Mouse (Mus musculus) frontal cortex, adult (tissue): Measurements from ENCODE around the gene 9930104L06Rik.
"Not testable (repeated sequence)": the region's sequence is repeated elsewhere in the genome, so short reads cannot be mapped to it uniquely, and the experiment has no call there.

Experiments
- ATAC-seq: cut with Nextera tagmentation; 2 replicates; pipeline ENCODE4 v1.9.2; 2017; ENCODE audit warnings: mild to moderate bottlenecking, moderate library complexity, mixed read lengths; ENCODE audit not compliant: low TSS enrichment

The 9930104L06Rik gene

GRCm38 (mm10) chr4:124936613-124937471 lies at the start of gene 9930104L06Rik:
TSS of gene 9930104L06Rik (plus strand) at chr4:124937048.
- peak; percentile 100 for ATAC-seq

- peak; percentile 66 for ATAC-seq
These were observed 48.1 kb upstream of the 9930104L06Rik start for GRCm38 (mm10) chr4:124888702-124889101.

- ATAC-seq: no peak
These were observed 46.9 kb upstream of the 9930104L06Rik start for GRCm38 (mm10) chr4:124889935-124890334.

DNA sequence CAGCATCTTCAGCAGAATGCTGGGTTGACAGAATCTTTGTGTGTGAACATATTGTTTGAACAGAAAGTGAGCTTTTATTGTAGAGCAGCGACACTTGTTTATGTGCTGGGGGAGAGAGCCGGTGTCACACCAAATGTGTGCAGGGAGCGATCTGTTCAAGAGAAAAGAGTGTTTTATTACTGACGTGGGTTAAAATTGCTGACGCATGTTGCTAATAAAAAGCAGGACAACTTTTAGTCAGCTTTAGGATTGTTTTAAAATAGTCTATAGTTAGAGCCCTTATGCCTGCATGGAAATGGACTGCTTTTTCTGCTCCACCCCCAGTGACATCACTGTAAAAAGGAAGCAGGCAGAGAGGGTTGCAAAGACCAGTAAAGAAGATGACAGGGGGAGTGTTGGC lies 46.0 kb upstream of the 9930104L06Rik start:
- ATAC-seq: no peak

- ATAC-seq: no peak
These were observed 43.1 kb upstream of the 9930104L06Rik start for GRCm38 (mm10) chr4:124893769-124894168.

DNA sequence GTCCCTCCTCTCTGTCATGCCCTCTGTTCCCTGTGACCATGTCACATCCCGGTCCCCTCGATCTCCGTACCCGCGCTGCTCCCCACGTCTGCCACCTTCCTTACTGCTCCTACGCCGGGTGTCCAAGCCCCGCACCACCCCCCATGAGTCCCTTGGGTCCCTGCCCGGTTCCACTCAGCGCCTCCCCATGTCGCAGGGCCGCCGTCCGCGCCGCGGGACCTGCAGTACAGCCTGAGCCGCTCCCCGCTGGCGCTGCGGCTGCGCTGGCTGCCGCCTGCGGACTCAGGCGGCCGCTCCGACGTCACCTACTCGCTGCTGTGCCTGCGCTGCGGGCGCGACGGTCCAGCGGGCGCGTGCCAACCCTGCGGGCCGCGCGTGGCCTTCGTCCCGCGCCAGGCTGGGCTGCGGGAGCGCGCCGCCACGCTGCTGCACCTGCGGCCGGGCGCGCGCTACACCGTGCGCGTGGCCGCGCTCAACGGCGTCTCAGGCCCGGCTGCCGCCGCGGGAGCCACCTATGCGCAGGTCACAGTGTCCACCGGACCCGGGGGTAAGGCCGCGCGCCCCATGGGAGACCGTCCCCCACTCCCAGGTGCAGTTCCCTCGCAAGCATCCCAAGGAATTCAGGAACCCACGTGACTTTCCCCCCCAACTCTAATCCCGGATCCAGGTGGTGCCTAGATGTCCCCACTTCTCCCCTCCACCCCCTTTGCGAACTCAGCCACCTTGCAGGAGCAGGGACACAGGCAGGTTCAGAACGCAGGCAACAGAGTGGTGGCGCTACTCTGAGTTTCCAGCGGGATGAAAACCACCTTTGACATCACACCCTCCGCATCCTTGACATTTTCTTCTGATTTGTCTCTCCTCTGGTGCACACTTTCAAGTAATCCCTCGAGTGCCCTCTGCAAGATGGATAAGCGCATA lies 42.1 kb upstream of the 9930104L06Rik start:
- ATAC-seq: peak; percentile 79

GRCm38 (mm10) chr4:124898428-124898827 lies 38.4 kb upstream of the 9930104L06Rik start:
- no peak for ATAC-seq

GRCm38 (mm10) chr4:124899906-124900305 lies 36.9 kb upstream of the 9930104L06Rik start:
- no peak for ATAC-seq

- ATAC-seq: no peak
These were observed 31.4 kb upstream of the 9930104L06Rik start for GRCm38 (mm10) chr4:124905417-124905816.

- no peak for ATAC-seq
These were observed 30.7 kb upstream of the 9930104L06Rik start for GRCm38 (mm10) chr4:124905971-124906822.

- ATAC-seq: no peak
These were observed 8.7 kb upstream of the 9930104L06Rik start for GRCm38 (mm10) chr4:124928102-124928501.

DNA sequence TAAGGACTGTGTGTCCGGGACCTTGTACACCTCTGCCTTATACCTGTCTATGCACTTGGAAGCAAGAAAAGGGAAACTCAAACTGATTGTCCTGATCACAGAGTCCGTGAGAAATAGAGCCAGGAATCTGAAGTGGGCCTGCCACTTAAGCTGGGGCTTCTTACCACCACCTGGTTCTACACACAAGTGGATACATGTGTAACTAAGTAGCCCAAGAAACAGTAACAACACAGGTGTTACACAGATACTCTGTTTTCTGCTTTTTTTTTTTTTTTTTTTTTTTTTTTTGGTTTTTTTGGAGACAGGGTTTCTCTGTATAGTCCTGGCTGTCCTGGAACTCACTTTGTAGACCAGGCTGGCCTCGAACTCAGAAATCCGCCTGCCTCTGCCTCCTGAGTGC lies 2.4 kb downstream of the 9930104L06Rik start, which contains the start of gene Cdca8:
TSS of gene Cdca8 (minus strand) at position 101 of the 400 bp plus-strand sequence.
- ATAC-seq: not testable (repeated sequence)

- peak; percentile 47; the same call in 1 of the 2 replicates for ATAC-seq
These were observed 6.2 kb downstream of the 9930104L06Rik start for GRCm38 (mm10) chr4:124943022-124943421.

DNA sequence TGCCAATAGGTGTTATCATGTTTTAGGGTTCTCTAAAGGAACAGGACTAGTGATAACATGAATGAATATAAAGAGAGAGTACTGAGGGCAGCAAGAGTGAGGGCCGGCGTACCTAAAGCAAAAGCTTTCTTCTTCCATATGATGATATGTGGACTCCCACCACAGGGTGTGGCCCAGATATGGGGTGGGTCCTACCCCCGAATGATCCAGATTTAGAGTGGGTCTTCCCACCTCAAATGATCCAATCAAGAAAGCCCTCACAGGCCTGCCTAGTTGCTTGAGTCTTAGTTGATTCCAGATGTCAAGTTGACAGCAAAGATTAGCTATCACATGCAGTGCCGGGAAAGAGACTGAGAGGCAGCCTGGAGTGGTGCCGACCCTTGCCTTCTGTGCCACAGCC lies 6.9 kb downstream of the 9930104L06Rik start:
- no peak for ATAC-seq

GRCm38 (mm10) chr4:124944961-124945360 lies 8.1 kb downstream of the 9930104L06Rik start:
- no peak for ATAC-seq

- no peak for ATAC-seq
These were observed 12.6 kb downstream of the 9930104L06Rik start for GRCm38 (mm10) chr4:124949488-124949887.

- no peak for ATAC-seq
These were observed 13.6 kb downstream of the 9930104L06Rik start for GRCm38 (mm10) chr4:124950181-124951035.

DNA sequence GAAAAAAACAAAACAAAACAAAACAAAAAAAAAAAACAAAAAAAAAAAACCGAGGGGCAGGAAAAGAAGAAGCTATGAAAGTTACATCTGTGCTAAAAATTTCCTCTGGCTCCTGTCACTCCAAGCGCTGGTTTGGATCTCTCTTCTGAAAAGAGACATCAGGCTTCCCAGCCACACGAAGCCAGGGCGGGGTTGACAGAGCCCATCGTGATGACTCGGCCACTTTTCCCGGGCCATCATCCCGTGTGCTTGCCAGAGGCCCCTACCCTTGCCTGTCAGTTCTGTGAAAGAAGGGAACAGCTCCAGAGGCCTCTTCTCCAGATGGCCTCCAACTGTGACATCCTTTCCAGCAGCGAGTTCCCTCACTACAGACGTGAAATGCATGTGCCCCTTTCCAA lies 14.2 kb downstream of the 9930104L06Rik start:
- ATAC-seq: no peak

DNA sequence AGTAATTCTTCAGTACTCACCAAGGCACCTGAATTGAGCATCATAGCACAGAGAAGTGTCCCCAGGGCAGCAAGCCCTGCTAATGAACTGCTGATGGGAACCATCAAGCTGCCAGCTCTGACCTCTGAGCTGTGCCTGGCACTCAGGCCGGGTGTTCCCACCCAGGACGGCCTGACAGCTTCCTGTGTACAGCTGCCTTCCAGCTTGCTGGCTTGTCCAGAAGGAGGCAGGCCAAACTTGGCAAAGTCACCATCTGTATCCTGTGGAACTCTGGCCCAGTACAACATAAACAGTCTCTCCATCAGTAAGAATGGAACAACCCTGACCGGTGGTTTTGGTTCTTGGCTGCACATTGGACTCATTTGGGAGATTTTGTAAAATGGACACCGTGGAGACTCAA lies 16.7 kb downstream of the 9930104L06Rik start:
- no peak for ATAC-seq

GRCm38 (mm10) chr4:124957284-124957683 lies 20.4 kb downstream of the 9930104L06Rik start:
- ATAC-seq: no peak
